22 mouse cellular contexts compared by ENCODE assay signal in the genomic region with DNA sequence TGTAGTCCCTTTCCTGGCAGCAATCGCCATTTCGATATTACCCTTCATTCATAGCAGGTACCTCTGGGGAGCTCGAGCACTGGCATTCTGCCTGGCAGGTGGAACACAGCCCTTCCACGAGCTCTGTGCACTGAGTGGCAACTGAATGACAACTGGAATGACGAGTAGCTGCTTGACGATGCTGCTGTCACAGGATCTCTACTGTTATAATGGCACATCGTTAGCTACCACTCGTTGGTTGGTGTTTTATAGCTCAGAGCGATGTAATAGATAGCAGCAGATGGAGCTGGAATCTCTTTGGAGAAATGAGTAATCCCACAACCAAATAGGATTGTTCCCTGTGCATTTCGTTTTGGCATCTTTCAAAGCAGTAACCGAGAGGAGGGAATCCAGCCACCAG.
DNase-seq lines count a peak whose midpoint lies in the region; ATAC-seq and TF ChIP-seq lines count a peak whose summit lies in the region.
"Had no signal": no experiment of that assay in that cellular context is flagged by ENCODE, and none has a peak within 500 bp of the region (broad histone marks: within the 10 kb centered on the region; RNA-seq: fewer than 3 reads in every experiment).

No protein-coding gene starts in this region.

- peak; percentile 12 to 18 for DNase-seq in cerebellum, postnatal 25 days
- DNase-seq in cerebellum, adult 18-20 months = no peak
- DNase-seq in layer of hippocampus, adult 2 months (ENCODE audit: low spot score in 2 of 2) = peak in 1 of 2 experiments; percentile 21
- no peak for DNase-seq in layer of hippocampus, adult 11-12 months (ENCODE audit: low spot score)
- DNase-seq in left cerebral cortex, adult 18-20 months (ENCODE audit: low spot score in 2 of 2) = no peak
- DNase-seq: cerebellum, adult 11-12 months; gastrocnemius, postnatal 10 days; heart, adult 18-20 months; kidney, adult 8-10 months; kidney, postnatal 25 days; lung, postnatal 14 days; right cerebral cortex, adult 18-20 months; thymus, adult 18-20 months had no signal

- H3K9ac ChIP-seq in forebrain, embryonic 16.5 days (replicated peaks; ENCODE audit: low read depth, low read length) = no peak overlapping the region
- no peak overlapping the region for H3K9ac ChIP-seq in midbrain, embryonic 16.5 days (ENCODE audit: low read depth, low read length)
- H3K9ac ChIP-seq in heart, embryonic 12.5 days = no peak overlapping the region
- H3K9ac ChIP-seq: limb, embryonic 13.5 days; liver, embryonic 15.5 days had no signal

- H3K4me1 ChIP-seq in forebrain, embryonic 16.5 days (replicated peaks; ENCODE audit: control insufficient read depth, insufficient read depth, low read length) = no peaks in the 10 kb centered on the region
- H3K4me1 ChIP-seq in midbrain, embryonic 16.5 days (ENCODE audit: control insufficient read depth, insufficient read depth, low read length) = no peaks in the 10 kb centered on the region
- no peaks in the 10 kb centered on the region for H3K4me1 ChIP-seq in heart, embryonic 12.5 days (replicated peaks)
- H3K4me1 ChIP-seq: limb, embryonic 13.5 days; liver, embryonic 15.5 days; megakaryocyte, embryonic 14.5 days had no signal

- no peak overlapping the region for H3K4me3 ChIP-seq in layer of hippocampus, adult 2 months
- H3K4me3 ChIP-seq in forebrain, embryonic 16.5 days (replicated peaks; ENCODE audit: low read length) = no peak overlapping the region
- no peak overlapping the region for H3K4me3 ChIP-seq in midbrain, embryonic 16.5 days (ENCODE audit: low read depth, low read length)
- no peak overlapping the region for H3K4me3 ChIP-seq in heart, embryonic 12.5 days
- H3K4me3 ChIP-seq: left cerebral cortex, adult 2 months; limb, embryonic 13.5 days; liver, embryonic 15.5 days; megakaryocyte, embryonic 14.5 days; myocyte had no signal

- H3K9me3 ChIP-seq in forebrain, embryonic 16.5 days (ENCODE audit: control insufficient read depth, low read length) = no peaks in the 10 kb centered on the region
- H3K9me3 ChIP-seq in midbrain, embryonic 16.5 days (replicated peaks; ENCODE audit: control insufficient read depth, low read length, poor library complexity, severe bottlenecking) = no peaks in the 10 kb centered on the region
- H3K9me3 ChIP-seq in heart, embryonic 12.5 days (replicated peaks) = no peaks in the 10 kb centered on the region
- H3K9me3 ChIP-seq: limb, embryonic 13.5 days; liver, embryonic 15.5 days had no signal

- peak; percentile 61 for ATAC-seq in forebrain, embryonic 16.5 days
- ATAC-seq in midbrain, embryonic 16.5 days = peak; percentile 58; the same call in 1 of the 2 replicates
- ATAC-seq in heart, embryonic 12.5 days (ENCODE audit: insufficient number of reproducible peaks, low FRiP score) = no peak

- 0 out of 2 replicates have a peak overlapping the region, but pooled peaks have one; percentile 0 for H3K27ac ChIP-seq in layer of hippocampus, adult 2 months
- no peak overlapping the region for H3K27ac ChIP-seq in forebrain, embryonic 16.5 days (ENCODE audit: low read length)
- no peak overlapping the region for H3K27ac ChIP-seq in midbrain, embryonic 16.5 days (ENCODE audit: low read length)
- no peak overlapping the region for H3K27ac ChIP-seq in heart, embryonic 12.5 days (ENCODE audit: poor library complexity, severe bottlenecking)
- H3K27ac ChIP-seq: left cerebral cortex, adult 2 months; limb, embryonic 13.5 days; liver, embryonic 15.5 days had no signal

- no peaks in the 10 kb centered on the region for H3K27me3 ChIP-seq in forebrain, embryonic 16.5 days (replicated peaks; ENCODE audit: control insufficient read depth, insufficient read depth, low read length)
- H3K27me3 ChIP-seq in midbrain, embryonic 16.5 days (ENCODE audit: control insufficient read depth, insufficient read depth, low read depth, low read length) = no peaks in the 10 kb centered on the region
- H3K27me3 ChIP-seq in heart, embryonic 12.5 days (replicated peaks) = no peaks in the 10 kb centered on the region
- H3K27me3 ChIP-seq: CH12.LX; limb, embryonic 13.5 days; liver, embryonic 15.5 days; megakaryocyte, embryonic 14.5 days had no signal

- 30% methylated on average over 11 of the region's 11 CpGs for WGBS in forebrain, embryonic 16.5 days
- 60% methylated on average over 11 of the region's 11 CpGs for WGBS in midbrain, embryonic 16.5 days
- WGBS in heart, embryonic 12.5 days = 76% methylated on average over 11 of the region's 11 CpGs

- no peaks in the 10 kb centered on the region for H3K36me3 ChIP-seq in forebrain, embryonic 16.5 days (ENCODE audit: control insufficient read depth, insufficient read depth)
- H3K36me3 ChIP-seq in midbrain, embryonic 16.5 days (ENCODE audit: control insufficient read depth, insufficient read depth, low read length) = no peaks in the 10 kb centered on the region
- no peaks in the 10 kb centered on the region for H3K36me3 ChIP-seq in heart, embryonic 12.5 days
- H3K36me3 ChIP-seq: limb, embryonic 13.5 days; liver, embryonic 15.5 days had no signal

- TF ChIP-seq CTCF in layer of hippocampus, adult 2 months (conservative IDR thresholded peaks at IDR 0.05) = no peak

- no peak overlapping the region for H3K4me2 ChIP-seq in forebrain, embryonic 16.5 days (ENCODE audit: low read length)
- H3K4me2 ChIP-seq in midbrain, embryonic 16.5 days (ENCODE audit: low read length) = no peak overlapping the region
- no peak overlapping the region for H3K4me2 ChIP-seq in heart, embryonic 12.5 days
- H3K4me2 ChIP-seq: limb, embryonic 13.5 days; liver, embryonic 15.5 days had no signal

Comparison
In these comparisons a context has a peak if more than half of its experiments do, and no peak if none do; other contexts are left out.
1. DNase-seq: peak in cerebellum, postnatal 25 days (2 of 2); none in cerebellum, adult 18-20 months (0 of 2), layer of hippocampus, adult 11-12 months (single experiment) and left cerebral cortex, adult 18-20 months (0 of 2).